Mouse (Mus musculus): Measurements from ENCODE around the gene Acpp. TPM values are rescaled to one million over a fixed set of nuclear protein-coding genes. Genes with fewer than 3 reads are reported as not detected.

Acpp gene
- polyA plus RNA-seq, 1 experiment from 2014 or later: 0.16 TPM

GRCm38 (mm10) chr9:104282536-104282935 lies 55.0 kb downstream of the Acpp start:
- Histone ChIP-seq H3K27ac (replicated peaks) (no peak overlapping the region), H3K9me3 (replicated peaks) (no peaks in the 10 kb centered on the region), H3K4me1 (no peaks in the 10 kb centered on the region), H3K4me3 (no peak overlapping the region), H3K27me3 (ENCODE audit: low read depth, poor library complexity, severe bottlenecking) (no peaks in the 10 kb centered on the region), H3K36me3 (no peaks in the 10 kb centered on the region)
- WGBS: 24% methylated on average over 8 of the region's 8 CpGs
- no peak for DNase-seq (ENCODE audit: low spot score)

- Histone ChIP-seq H3K9me3 (replicated peaks) (no peaks in the 10 kb centered on the region), H3K36me3 (no peaks in the 10 kb centered on the region), H3K4me1 (no peaks in the 10 kb centered on the region), H3K27me3 (ENCODE audit: low read depth, poor library complexity, severe bottlenecking) (no peaks in the 10 kb centered on the region), H3K27ac (replicated peaks) (no peak overlapping the region), H3K4me3 (no peak overlapping the region)
- no peak for DNase-seq (ENCODE audit: low spot score)
- 78% methylated on average over 5 of the region's 5 CpGs for WGBS
These were observed 55.8 kb downstream of the Acpp start for GRCm38 (mm10) chr9:104281737-104282136.

GRCm38 (mm10) chr9:104280725-104281495 lies 56.6 kb downstream of the Acpp start:
- Histone ChIP-seq H3K27ac (replicated peaks) (no peak overlapping the region), H3K27me3 (ENCODE audit: low read depth, poor library complexity, severe bottlenecking) (no peaks in the 10 kb centered on the region), H3K4me3 (no peak overlapping the region), H3K4me1 (no peaks in the 10 kb centered on the region), H3K36me3 (no peaks in the 10 kb centered on the region), H3K9me3 (replicated peaks) (no peaks in the 10 kb centered on the region)
- WGBS: 87% methylated on average over 8 of the region's 8 CpGs
- DNase-seq (ENCODE audit: low spot score): no peak

- peak; percentile 25 for DNase-seq (ENCODE audit: low spot score)
- WGBS: 25% methylated on average over 18 of the region's 18 CpGs
- H3K4me1 ChIP-seq: no peaks in the 10 kb centered on the region
- H3K27ac ChIP-seq (replicated peaks): no peak overlapping the region
- H3K4me3 ChIP-seq: peak overlapping the region; percentile 28; the same call in 1 of the 2 replicates
- no peaks in the 10 kb centered on the region for H3K36me3 ChIP-seq
- H3K27me3 ChIP-seq (ENCODE audit: low read depth, poor library complexity, severe bottlenecking): no peaks in the 10 kb centered on the region
- no peaks in the 10 kb centered on the region for H3K9me3 ChIP-seq (replicated peaks)
These were observed 59.9 kb downstream of the Acpp start for GRCm38 (mm10) chr9:104277528-104278162.

GRCm38 (mm10) chr9:104275084-104275785 lies 62.3 kb downstream of the Acpp start:
- H3K4me1 ChIP-seq: no peaks in the 10 kb centered on the region
- DNase-seq (ENCODE audit: low spot score): no peak
- H3K27ac ChIP-seq (replicated peaks): no peak overlapping the region
- WGBS: 90% methylated on average over 17 of the region's 17 CpGs
- no peaks in the 10 kb centered on the region for H3K27me3 ChIP-seq (ENCODE audit: low read depth, poor library complexity, severe bottlenecking)
- no peaks in the 10 kb centered on the region for H3K9me3 ChIP-seq (replicated peaks)
- no peaks in the 10 kb centered on the region for H3K36me3 ChIP-seq
- no peak overlapping the region for H3K4me3 ChIP-seq

GRCm38 (mm10) chr9:104272057-104272456 lies 65.5 kb downstream of the Acpp start:
- Histone ChIP-seq H3K36me3 (no peaks in the 10 kb centered on the region), H3K4me1 (peaks cover 4% of the 10 kb centered on the region; the same call in 1 of the 2 replicates), H3K9me3 (replicated peaks) (no peaks in the 10 kb centered on the region), H3K4me3 (no peak overlapping the region), H3K27me3 (ENCODE audit: low read depth, poor library complexity, severe bottlenecking) (no peaks in the 10 kb centered on the region), H3K27ac (replicated peaks) (no peak overlapping the region)
- 83% methylated on average over 4 of the region's 4 CpGs for WGBS
- DNase-seq (ENCODE audit: low spot score): no peak

GRCm38 (mm10) chr9:104271642-104272041 lies 65.9 kb downstream of the Acpp start:
- no peaks in the 10 kb centered on the region for H3K27me3 ChIP-seq (ENCODE audit: low read depth, poor library complexity, severe bottlenecking)
- H3K36me3 ChIP-seq: no peaks in the 10 kb centered on the region
- no peaks in the 10 kb centered on the region for H3K9me3 ChIP-seq (replicated peaks)
- no peak overlapping the region for H3K27ac ChIP-seq (replicated peaks)
- 83% methylated on average over 4 of the region's 4 CpGs for WGBS
- H3K4me3 ChIP-seq: no peak overlapping the region
- H3K4me1 ChIP-seq: peaks cover 4% of the 10 kb centered on the region; the same call in 1 of the 2 replicates
- DNase-seq (ENCODE audit: low spot score): no peak

- no peak overlapping the region for H3K4me3 ChIP-seq
These were observed 67.6 kb downstream of the Acpp start for GRCm38 (mm10) chr9:104269944-104270343.

GRCm38 (mm10) chr9:104269349-104269871 lies 68.1 kb downstream of the Acpp start:
- H3K36me3 ChIP-seq: no peaks in the 10 kb centered on the region
- H3K4me1 ChIP-seq: peaks cover 4% of the 10 kb centered on the region; the same call in 1 of the 2 replicates
- WGBS: 51% methylated on average over 10 of the region's 10 CpGs
- H3K4me3 ChIP-seq: no peak overlapping the region
- peak; percentile 12 for DNase-seq (ENCODE audit: low spot score)
- peak overlapping the region; percentile 55 for H3K27ac ChIP-seq (replicated peaks)
- H3K9me3 ChIP-seq (replicated peaks): no peaks in the 10 kb centered on the region
- H3K27me3 ChIP-seq (ENCODE audit: low read depth, poor library complexity, severe bottlenecking): no peaks in the 10 kb centered on the region

More at GRCm38 (mm10) chr9:104269944-104270343, 67.6 kb downstream of the Acpp start:
- H3K36me3 ChIP-seq: no peaks in the 10 kb centered on the region
- H3K27ac ChIP-seq (replicated peaks): no peak overlapping the region
- no peaks in the 10 kb centered on the region for H3K27me3 ChIP-seq (ENCODE audit: low read depth, poor library complexity, severe bottlenecking)
- WGBS: 83% methylated on average over 3 of the region's 3 CpGs
- H3K9me3 ChIP-seq (replicated peaks): no peaks in the 10 kb centered on the region
- DNase-seq (ENCODE audit: low spot score): no peak
- peaks cover 4% of the 10 kb centered on the region; the same call in 1 of the 2 replicates for H3K4me1 ChIP-seq

- no peaks in the 10 kb centered on the region for H3K36me3 ChIP-seq
- DNase-seq (ENCODE audit: low spot score): no peak
- no peaks in the 10 kb centered on the region for H3K9me3 ChIP-seq (replicated peaks)
- H3K4me1 ChIP-seq: peaks cover 28% of the 10 kb centered on the region
- no peaks in the 10 kb centered on the region for H3K27me3 ChIP-seq (ENCODE audit: low read depth, poor library complexity, severe bottlenecking)
- 86% methylated on average over 2 of the region's 2 CpGs for WGBS
- no peak overlapping the region for H3K4me3 ChIP-seq
- no peak overlapping the region for H3K27ac ChIP-seq (replicated peaks)
These were observed 73.0 kb downstream of the Acpp start for GRCm38 (mm10) chr9:104264567-104264966.

- Histone ChIP-seq H3K27me3 (ENCODE audit: low read depth, poor library complexity, severe bottlenecking) (no peaks in the 10 kb centered on the region), H3K4me1 (peaks cover 24% of the 10 kb centered on the region), H3K4me3 (peak within 1 kb of the TSS; percentile 95), H3K9me3 (replicated peaks) (no peaks in the 10 kb centered on the region), H3K27ac (replicated peaks) (peak within 1 kb of the TSS; percentile 92), H3K36me3 (no peaks in the 10 kb centered on the region)
- peak; percentile 97 for DNase-seq (ENCODE audit: low spot score)
- WGBS: under 1% methylated on average over 60 of the region's 60 CpGs
These were observed 74.7 kb downstream of the Acpp start, which contains the start of gene Dnajc13 for GRCm38 (mm10) chr9:104262823-104263352. Gene Dnajc13 (minus strand): TSS chr9:104262930.

- H3K9me3 ChIP-seq (replicated peaks): no peaks in the 10 kb centered on the region
- peak overlapping the region; percentile 92 for H3K27ac ChIP-seq (replicated peaks)
- H3K27me3 ChIP-seq (ENCODE audit: low read depth, poor library complexity, severe bottlenecking): no peaks in the 10 kb centered on the region
- H3K36me3 ChIP-seq: no peaks in the 10 kb centered on the region
- WGBS: under 1% methylated on average over 43 of the region's 46 CpGs
- H3K4me1 ChIP-seq: peaks cover 27% of the 10 kb centered on the region
- peak; percentile 12 for DNase-seq (ENCODE audit: low spot score)
- peak overlapping the region; percentile 95 for H3K4me3 ChIP-seq
These were observed 75.4 kb downstream of the Acpp start for GRCm38 (mm10) chr9:104262016-104262762.
